Mouse (Mus musculus): ENCODE data around the gene Ghrl.

Gene Ghrl

GRCm38 (mm10) chr6:113719878-113720277 lies at the start of gene Ghrl:
Ghrl (minus strand) TSS chr6:113719880.
- in situ Hi-C loops (cut with MboI, MseI), result loop anchor here (25.0 kb wide), 2 partner anchors 583 to 608 kb away; no protein-coding TSS in a partner anchor

DNA sequence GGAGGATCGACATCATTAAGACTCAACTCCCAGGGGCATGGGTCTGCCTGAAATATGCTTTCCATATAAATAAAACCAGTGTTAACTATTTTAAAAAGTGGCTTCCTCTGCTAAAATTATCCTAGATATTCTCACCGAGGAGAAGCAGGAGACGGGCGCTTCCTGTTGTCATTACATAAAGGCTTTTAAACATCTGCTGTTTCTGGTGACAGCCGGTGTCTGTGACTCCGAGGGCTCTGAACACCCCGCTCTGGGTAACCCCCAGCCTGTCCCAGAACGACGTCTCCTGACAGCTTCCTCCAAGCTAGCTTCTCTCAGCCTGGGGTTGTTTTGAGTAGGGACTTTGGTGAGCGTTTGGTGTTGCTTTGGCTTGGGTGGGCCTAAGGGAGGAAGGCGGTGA lies 49.1 kb upstream of the Ghrl start:
- in situ Hi-C loops (cut with MboI, MseI), result no loop called here

DNA sequence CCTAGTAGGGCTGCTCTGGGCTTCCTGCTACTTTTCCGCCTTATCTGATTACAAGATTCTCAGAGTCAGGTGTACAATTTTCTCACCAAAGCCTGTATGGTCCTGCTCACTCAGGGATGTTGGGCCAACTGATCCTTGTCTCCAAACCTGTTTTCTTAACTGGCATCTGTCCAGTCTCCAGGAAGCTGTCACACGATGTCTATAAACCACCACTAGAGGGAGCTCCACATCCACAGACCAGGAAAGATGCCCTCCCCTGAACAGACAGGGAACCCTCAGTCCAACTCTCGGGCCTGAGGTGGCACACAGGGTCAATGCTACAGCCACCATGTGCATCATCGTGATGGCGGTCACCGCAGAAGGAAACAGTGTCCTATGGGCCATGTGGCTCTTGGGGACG lies 42.0 kb upstream of the Ghrl start:
- in situ Hi-C loops (cut with MboI, MseI), result loop anchor here in 1 of 2 experiments (5.0 kb wide), 1 partner anchor 311 kb away; no protein-coding TSS in a partner anchor

DNA sequence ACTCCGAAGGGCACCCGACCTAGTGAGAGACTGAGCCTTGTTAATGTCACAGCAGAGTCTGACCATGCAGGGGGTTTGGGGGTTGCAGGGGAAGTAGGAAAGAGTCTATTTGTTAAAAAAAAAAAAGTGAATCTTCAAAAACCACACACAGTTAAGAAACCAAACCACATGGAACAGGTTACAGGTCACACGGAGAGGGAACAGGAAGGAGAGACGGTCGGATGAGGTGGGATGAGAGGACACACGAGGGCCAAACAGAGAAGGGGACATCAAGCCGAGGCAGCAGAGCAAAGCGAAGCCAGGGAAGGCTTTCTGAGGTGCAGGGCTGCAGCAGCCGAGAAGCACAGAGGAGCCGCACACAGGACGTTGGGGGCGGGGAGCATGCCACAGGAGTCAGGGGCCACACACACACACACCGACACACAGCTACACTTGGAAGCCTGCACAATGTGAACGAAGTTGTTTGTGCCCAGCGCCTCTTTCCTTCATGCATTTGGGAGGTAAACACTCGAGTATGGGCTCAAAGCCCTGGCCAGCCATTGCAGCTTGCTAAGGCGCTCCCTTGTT lies 29.5 kb upstream of the Ghrl start:
- in situ Hi-C loops (cut with MboI, MseI), result no loop called here

- in situ Hi-C loops (cut with MboI, MseI), result no loop called here
Observed at GRCm38 (mm10) chr6:113748351-113748750, 28.7 kb upstream of the Ghrl start.

GRCm38 (mm10) chr6:113747284-113747683 lies 27.6 kb upstream of the Ghrl start:
- in situ Hi-C loops (cut with MboI, MseI), result no loop called here

DNA sequence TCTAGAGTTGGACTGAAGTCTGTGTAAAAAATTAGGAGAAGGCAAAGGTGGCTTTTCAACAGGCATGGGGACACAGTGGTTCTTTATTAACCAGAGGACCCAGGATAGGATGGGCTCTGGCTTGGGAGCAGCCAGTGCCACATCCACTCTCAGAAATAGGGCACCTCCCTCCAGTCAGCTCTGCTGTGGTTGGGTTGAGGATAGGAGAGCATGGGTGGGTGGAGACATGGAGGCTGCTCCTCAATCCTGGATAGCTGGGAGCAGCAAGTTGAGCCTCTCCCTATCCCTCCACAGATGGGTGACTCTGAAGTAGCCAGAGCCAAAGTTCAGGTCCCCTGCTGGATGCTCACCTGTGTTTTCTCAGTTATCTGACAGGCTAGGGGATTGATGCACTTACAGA lies 25.4 kb upstream of the Ghrl start:
- in situ Hi-C loops (cut with MboI, MseI), result no loop called here

DNA sequence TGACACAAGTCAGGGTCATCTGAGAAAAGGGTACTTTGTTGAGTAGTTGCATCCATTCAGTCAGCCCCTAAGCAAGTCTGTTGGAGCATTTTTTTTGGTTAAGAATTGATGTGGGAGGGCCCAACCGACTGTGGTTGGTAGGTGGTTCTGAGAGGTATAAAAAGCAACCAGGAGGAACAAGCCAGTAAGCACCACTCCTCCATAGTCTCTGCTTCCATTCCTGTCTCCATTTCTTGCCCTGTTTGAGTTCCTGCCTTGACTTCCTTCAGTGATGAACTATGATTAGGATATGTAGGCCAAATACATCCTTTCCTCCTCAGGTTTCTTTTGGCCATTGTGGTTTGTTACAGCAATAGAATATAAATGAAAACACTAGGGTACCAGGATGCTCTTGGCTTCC lies 23.4 kb upstream of the Ghrl start:
- in situ Hi-C loops (cut with MboI, MseI), result no loop called here

- in situ Hi-C loops (cut with MboI, MseI), result no loop called here
Observed at GRCm38 (mm10) chr6:113742321-113742720, 22.6 kb upstream of the Ghrl start.

DNA sequence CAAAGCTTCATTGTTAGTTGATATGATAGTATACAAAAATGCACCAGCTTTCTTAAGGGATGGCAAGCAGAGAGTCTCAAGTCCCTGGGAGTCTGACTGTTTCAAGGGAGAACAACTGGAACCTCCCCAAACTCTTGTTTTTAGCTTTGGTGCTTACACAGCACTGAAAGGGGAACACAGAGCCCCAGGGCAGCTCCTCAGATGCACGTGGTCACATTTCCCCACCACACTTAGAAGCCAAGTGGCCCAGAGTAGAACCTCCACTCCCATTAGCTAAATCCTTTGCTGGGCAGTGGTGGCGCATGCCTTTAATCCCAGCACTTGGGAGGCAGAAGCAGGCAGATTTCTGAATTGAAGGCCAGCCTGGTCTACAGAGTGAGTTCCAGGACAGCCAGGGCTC lies 21.7 kb upstream of the Ghrl start:
- in situ Hi-C loops (cut with MboI, MseI), result no loop called here

DNA sequence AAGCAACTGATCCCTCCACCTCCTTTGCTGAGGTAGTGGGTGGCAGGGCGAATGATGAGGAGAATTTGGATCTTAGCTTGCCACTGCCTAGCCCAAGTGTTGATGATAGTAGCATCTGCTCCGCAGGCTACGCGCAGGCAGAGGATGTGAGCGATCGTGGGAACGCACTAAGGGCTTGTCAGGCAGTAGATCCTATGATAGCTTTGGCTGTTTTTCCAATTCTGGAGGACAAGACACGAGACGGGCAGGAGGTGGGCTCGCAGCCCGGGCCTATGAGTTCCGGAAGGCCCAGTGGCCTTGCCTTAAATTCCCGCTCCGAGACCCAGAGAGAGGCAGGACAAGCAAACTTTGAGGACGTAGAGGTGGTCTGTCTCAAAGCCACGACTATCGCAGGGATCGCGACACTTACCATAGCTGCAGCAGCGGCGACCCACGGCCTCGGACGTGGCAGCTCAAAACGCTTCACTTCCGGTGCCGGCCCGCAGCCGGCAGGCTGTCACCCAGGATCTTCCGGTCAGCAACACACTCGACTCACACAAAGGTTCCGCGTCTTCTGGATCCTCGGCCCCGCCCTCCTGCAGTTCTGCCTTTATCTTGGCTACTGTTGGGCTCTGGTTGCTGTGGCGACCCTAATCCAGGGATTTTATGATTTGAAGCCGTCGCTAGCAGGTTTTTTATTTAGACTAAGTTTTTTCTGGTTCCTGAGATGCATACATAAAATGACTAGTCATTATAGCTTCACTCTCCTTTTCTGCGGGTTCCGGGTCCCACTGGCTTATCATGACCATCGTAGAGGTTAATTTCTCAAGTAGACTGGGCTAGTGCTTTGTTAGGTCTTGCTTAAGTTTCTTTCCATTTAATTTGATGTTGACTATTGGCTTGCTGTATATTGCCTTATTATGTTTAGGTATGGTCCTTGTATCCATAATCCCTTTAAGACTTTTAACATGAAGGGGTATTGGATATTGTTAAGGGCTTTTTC lies 20.8 kb upstream of the Ghrl start, which contains the start of gene Sec13:
Gene Sec13 (minus strand): TSS at position 508 of the 982 bp plus-strand sequence.
- in situ Hi-C loops (cut with MboI, MseI), result no loop called here

DNA sequence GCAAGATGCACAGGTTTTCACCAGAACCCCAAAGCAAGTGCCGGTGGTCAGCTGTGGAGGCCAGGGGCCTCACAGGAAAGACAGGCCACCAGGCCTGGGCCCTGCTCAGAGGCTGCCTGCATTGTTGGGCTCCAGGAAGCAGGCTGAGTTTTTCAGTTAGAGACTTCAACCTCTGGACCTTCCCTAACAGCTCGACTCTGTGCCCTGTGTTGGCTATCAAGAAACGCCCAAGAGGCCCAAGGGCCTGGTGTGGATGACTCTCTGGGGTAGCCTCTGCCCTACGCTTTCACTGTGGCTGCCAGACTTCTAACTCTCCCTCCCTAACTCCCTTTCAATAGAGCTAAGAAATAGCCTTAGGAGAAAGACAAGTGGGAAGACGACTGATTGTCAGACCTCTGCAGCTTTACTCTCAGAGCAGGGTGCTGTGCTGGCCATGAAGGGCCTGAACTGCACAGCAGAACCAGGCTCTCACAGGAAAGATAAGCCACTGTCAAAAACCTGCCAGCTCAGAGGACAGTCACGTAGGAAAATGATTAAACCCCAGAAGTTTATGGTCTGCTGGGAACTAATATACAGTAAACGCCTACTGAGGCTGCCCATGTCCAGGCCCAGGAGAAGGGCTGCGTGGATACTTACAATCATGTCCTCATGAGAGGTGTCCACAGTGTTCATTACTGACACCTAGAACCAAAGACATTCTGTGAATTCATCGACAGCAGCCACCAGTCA lies 17.8 kb upstream of the Ghrl start:
- in situ Hi-C loops (cut with MboI, MseI), result no loop called here

- in situ Hi-C loops (cut with MboI, MseI), result no loop called here
Observed at GRCm38 (mm10) chr6:113731296-113731695, 11.6 kb upstream of the Ghrl start.

- in situ Hi-C loops (cut with MboI, MseI), result no loop called here
Observed at GRCm38 (mm10) chr6:113728181-113728580, 8.5 kb upstream of the Ghrl start.

- in situ Hi-C loops (cut with MboI, MseI), result loop anchor here (25.0 kb wide), 2 partner anchors 584 to 609 kb away; no protein-coding TSS in a partner anchor
Observed at GRCm38 (mm10) chr6:113721061-113721460, 1.4 kb upstream of the Ghrl start.

DNA sequence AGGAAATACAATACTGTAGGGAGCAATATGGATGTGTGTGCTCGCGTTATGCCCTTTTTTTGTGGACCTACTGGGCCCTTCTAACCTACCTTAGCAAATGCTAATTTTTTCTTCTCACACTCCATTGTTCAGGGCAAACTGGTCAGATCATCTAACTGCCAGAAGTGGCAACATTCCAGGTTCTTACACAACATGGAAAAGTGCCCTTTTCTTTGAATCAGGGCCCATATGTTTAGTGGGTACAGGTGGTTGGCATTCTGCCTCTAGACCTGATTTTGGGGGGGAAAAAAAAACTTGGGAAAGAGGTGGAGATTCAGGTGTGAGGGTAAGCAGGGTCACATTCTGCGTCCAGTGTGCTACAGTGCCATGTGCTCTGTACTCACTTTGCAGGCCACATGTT lies 2.1 kb downstream of the Ghrl start:
- in situ Hi-C loops (cut with MboI, MseI), result loop anchor here (25.0 kb wide), 2 partner anchors 580 to 605 kb away; no protein-coding TSS in a partner anchor

- in situ Hi-C loops (cut with MboI, MseI), result loop anchor here (25.0 kb wide), 2 partner anchors 577 to 602 kb away; no protein-coding TSS in a partner anchor
Observed at GRCm38 (mm10) chr6:113714797-113715196, 4.9 kb downstream of the Ghrl start.

DNA sequence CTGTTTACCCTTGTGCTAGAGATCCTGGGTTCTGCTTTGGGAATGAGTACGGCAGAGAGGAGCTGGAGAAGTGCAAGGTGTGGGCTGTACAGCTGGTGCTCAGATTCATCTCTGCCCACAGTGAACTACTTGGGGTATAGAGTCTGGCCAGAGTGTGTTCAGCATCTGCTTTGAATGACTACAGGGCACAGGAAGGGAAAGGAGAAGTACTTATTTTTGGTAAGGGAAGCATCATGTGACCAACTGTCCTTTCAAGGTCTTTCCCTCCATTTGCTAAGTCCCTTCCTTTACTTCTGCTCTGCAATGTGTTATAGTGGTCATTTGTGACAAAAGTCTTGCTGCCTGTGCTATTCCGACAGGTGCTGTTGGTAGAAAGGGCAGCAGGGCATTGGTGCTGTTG lies 5.4 kb downstream of the Ghrl start:
- in situ Hi-C loops (cut with MboI, MseI), result loop anchor here (25.0 kb wide), 2 partner anchors 577 to 602 kb away; no protein-coding TSS in a partner anchor

DNA sequence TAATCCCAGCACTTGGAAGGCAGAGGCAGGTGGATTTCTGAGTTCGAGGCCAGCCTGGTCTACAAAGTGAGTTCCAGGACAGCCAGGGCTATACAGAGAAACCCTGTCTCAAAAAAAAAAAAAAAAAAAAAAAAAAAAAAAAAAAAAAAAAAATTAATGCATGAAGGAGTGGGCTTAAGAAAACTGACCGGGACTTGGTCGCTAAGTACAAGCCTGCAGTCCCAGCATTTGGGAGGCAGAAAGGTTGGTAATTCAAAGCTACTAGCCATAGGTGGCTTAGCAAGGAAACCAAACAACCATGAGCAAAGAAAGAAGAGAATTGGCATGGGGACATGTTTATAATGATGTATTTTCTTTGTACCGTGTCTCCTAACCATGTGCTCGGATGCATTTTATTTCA lies 6.3 kb downstream of the Ghrl start:
- in situ Hi-C loops (cut with MboI, MseI), result loop anchor here (25.0 kb wide), 2 partner anchors 576 to 601 kb away; no protein-coding TSS in a partner anchor

GRCm38 (mm10) chr6:113712718-113713117 lies 7.0 kb downstream of the Ghrl start:
- in situ Hi-C loops (cut with MboI, MseI), result loop anchor here (25.0 kb wide), 2 partner anchors 575 to 600 kb away; no protein-coding TSS in a partner anchor
